Mouse (Mus musculus) cerebellum, adult 2 months (tissue): Measurements from ENCODE around the gene Rnf121. TPM values are rescaled to one million over a fixed set of nuclear protein-coding genes. Genes with fewer than 3 reads are reported as not detected.

Source experiments
- DNase-seq, 2 experiments: peaks; one replicate each; pipeline ENCODE4 v3.0.0; 2021
- H3K27ac ChIP-seq: fragments of 200-500 bp; 2 replicates; pipeline ENCODE4 v1.5.1; 2012; ENCODE audit warnings: low read length, control low read depth, inconsistent platforms; ENCODE audit not compliant: insufficient read depth
- H3K27me3 ChIP-seq: fragments of 200-500 bp; 2 replicates; pipeline ENCODE4 v1.6.1; 2012; ENCODE audit warnings: inconsistent platforms, mild to moderate bottlenecking, low read length, moderate library complexity; ENCODE audit not compliant: control insufficient read depth, insufficient read depth
- H3K4me1 ChIP-seq: fragments of 200-500 bp; 2 replicates; pipeline ENCODE4 v1.6.1; 2011; ENCODE audit warnings: low read length; ENCODE audit not compliant: control insufficient read depth, insufficient read depth
- H3K4me3 ChIP-seq: fragments of 200-500 bp; replicated peaks from 2 replicates; pipeline ENCODE3; 2011; ENCODE audit warnings: mild to moderate bottlenecking, low read depth, low read length, control low read depth; ENCODE audit not compliant: insufficient read depth
- CTCF ChIP-seq: fragments of 200-500 bp; IDR thresholded peaks from 2 replicates; pipeline ENCODE4 v1.5.1; 2011; ENCODE audit warnings: low read depth, mild to moderate bottlenecking, control low read depth, low read length, moderate library complexity, borderline replicate concordance; ENCODE audit not compliant: insufficient read depth
- POLR2A ChIP-seq: fragments of 200-500 bp; IDR thresholded peaks from 2 replicates; pipeline ENCODE4 v1.6.1; 2011; ENCODE audit warnings: low read length, control low read depth, borderline replicate concordance; ENCODE audit not compliant: insufficient read depth
- WGBS: fragments of 180-500 bp; shearing (Covaris S2); methylation state at CpG from one replicate; pipeline ENCODE4 v1.1.7; 2018; 5-methylcytosine and 5-hydroxymethylcytosine counted together
- polyA plus RNA-seq: library from polyadenylated mRNA; depleted of rRNA; stranded (reverse); fragments of >200 nt; gene quantifications from 2 replicates; pipeline ENCODE4 v1.2.3, GENCODE M21; 2012; rRNA removed

Rnf121 gene
- polyA plus RNA-seq, 1 experiment = 66.6 TPM

DNA sequence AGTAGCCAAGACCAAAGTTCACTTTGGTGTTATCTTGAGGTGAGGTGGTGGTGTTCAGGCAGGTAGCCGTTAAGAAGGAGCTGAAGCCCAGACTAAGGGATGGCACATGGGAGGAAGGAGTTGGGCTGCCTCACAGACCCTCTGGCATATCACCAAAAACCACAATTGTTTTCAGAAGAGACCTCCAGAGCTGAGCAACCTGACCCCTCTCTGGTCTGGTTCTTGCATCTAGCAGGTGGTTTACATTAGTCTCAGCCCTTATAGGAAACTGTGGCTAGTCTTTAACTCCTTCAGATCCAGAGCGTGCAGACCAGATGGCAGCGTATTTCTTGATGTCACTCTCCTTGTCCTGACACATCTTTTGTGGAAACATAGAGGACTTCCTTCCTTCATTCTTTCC is 91.5 kb downstream of the Rnf121 start:
- H3K27me3 ChIP-seq = no peaks in the 10 kb centered on the region
- peaks cover 9% of the 10 kb centered on the region; the same call in 1 of the 2 replicates for H3K4me1 ChIP-seq
- no peak overlapping the region for H3K27ac ChIP-seq
- TF ChIP-seq POLR2A (no peak), CTCF (no peak)
- DNase-seq = no peak
- no peak overlapping the region for H3K4me3 ChIP-seq
- WGBS = 62% methylated on average over 3 of the region's 3 CpGs

GRCm38 (mm10) chr7:101971721-101972120 is 93.5 kb downstream of the Rnf121 start:
- peaks cover 11% of the 10 kb centered on the region; the same call in 1 of the 2 replicates for H3K4me1 ChIP-seq
- no peak overlapping the region for H3K4me3 ChIP-seq
- WGBS = 34% methylated on average over 2 of the region's 2 CpGs

GRCm38 (mm10) chr7:101970821-101971461 is 94.3 kb downstream of the Rnf121 start:
- TF ChIP-seq POLR2A = peak; percentile 31; the same call in 1 of the 2 replicates
- TF ChIP-seq CTCF = no peak
- WGBS = under 1% methylated on average over 19 of the region's 19 CpGs
- H3K27ac ChIP-seq = peak overlapping the region; percentile 71
- H3K4me1 ChIP-seq = peaks cover 11% of the 10 kb centered on the region; the same call in 1 of the 2 replicates
- H3K4me3 ChIP-seq = peak overlapping the region; percentile 71
- no peaks in the 10 kb centered on the region for H3K27me3 ChIP-seq
- peak; percentile 86 to 87 for DNase-seq

More at GRCm38 (mm10) chr7:101971721-101972120, 93.5 kb downstream of the Rnf121 start:
- H3K27me3 ChIP-seq = no peaks in the 10 kb centered on the region
- TF ChIP-seq CTCF (no peak), POLR2A (no peak)
- peak overlapping the region; percentile 71; the same call in 1 of the 2 replicates for H3K27ac ChIP-seq
- DNase-seq = no peak

DNA sequence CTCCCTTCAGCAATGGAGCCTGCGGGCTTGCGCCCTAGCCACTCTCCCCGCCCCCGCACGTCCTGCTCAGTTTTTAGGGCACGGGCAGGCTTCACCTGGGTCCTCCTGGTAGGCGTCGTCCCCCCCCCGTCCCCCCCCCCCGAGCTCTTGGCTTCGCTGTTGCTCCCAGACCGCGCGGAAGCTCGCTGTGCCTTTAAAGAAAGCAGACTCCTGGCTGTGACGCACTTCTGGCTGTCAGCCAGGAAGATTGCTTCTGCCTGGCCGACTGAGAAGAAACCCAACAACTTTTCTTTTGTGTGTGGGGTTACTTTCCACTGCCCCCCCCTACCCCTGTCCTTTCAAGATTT is 94.9 kb downstream of the Rnf121 start:
- WGBS = 2% methylated on average over 17 of the region's 17 CpGs
- TF ChIP-seq POLR2A = no peak
- no peak for TF ChIP-seq CTCF
- H3K4me1 ChIP-seq = peaks cover 11% of the 10 kb centered on the region
- no peaks in the 10 kb centered on the region for H3K27me3 ChIP-seq
- peak overlapping the region; percentile 96 for H3K27ac ChIP-seq
- H3K4me3 ChIP-seq = peak overlapping the region; percentile 71
- DNase-seq = peak in 1 of 2 experiments; percentile 89

- peak overlapping the region; percentile 96 for H3K27ac ChIP-seq
- H3K4me3 ChIP-seq = peak overlapping the region; percentile 71
- peak; percentile 90 to 91 for DNase-seq
- under 1% methylated on average over 52 of the region's 53 CpGs for WGBS
- TF ChIP-seq POLR2A = 0 out of 2 replicates have a peak, but pooled peaks have one; percentile 40
- no peak for TF ChIP-seq CTCF
- no peaks in the 10 kb centered on the region for H3K27me3 ChIP-seq
- H3K4me1 ChIP-seq = peaks cover 11% of the 10 kb centered on the region
Observed at GRCm38 (mm10) chr7:101969694-101970428, 95.4 kb downstream of the Rnf121 start.

Other genes with a start within 250 kb of the Rnf121 start
- 0.52 and 0.71 TPM in 2 replicates for gene Phox2a, start 247.2 kb downstream of the Rnf121 start, polyA plus RNA-seq
- 35.4 and 43.9 TPM in 2 replicates for gene Inppl1, start 227.2 kb downstream of the Rnf121 start, polyA plus RNA-seq
- gene Folr2, start 208.3 kb downstream of the Rnf121 start, polyA plus RNA-seq = 0.44 and 0.89 TPM in 2 replicates
- gene Anapc15, start 201.8 kb downstream of the Rnf121 start, polyA plus RNA-seq = 44.7 and 47.3 TPM in 2 replicates
- gene Folr1, start 194.7 kb downstream of the Rnf121 start, polyA plus RNA-seq = 8.0 and 18.5 TPM in 2 replicates
- 197 and 210 TPM in 2 replicates for gene Lamtor1, start 159.6 kb downstream of the Rnf121 start, polyA plus RNA-seq
- 0.13 and 0.21 TPM in 2 replicates for gene Tomt, start 159.1 kb downstream of the Rnf121 start, polyA plus RNA-seq
- gene Lrrc51, start 131.6 kb downstream of the Rnf121 start, polyA plus RNA-seq = 10.2 and 12.4 TPM in 2 replicates
- 89.0 and 97.5 TPM in 2 replicates for gene Numa1, start 131.4 kb downstream of the Rnf121 start, polyA plus RNA-seq
- 13.7 and 14.6 TPM in 2 replicates for gene Il18bp, start 46.8 kb downstream of the Rnf121 start, polyA plus RNA-seq
- gene Xndc1, start within 50 bp of the Rnf121 start, polyA plus RNA-seq = 48.8 and 48.9 TPM in 2 replicates
- gene Xntrpc, start 244 bp upstream of the Rnf121 start, polyA plus RNA-seq = 3.8 and 4.7 TPM in 2 replicates
- 0.39 and 1.6 TPM in 2 replicates for gene Trpc2, start 17.6 kb upstream of the Rnf121 start, polyA plus RNA-seq
- not detected in 2 replicates for gene Art1, start 36.3 kb upstream of the Rnf121 start, polyA plus RNA-seq
- gene Art5, start 44.0 kb upstream of the Rnf121 start, polyA plus RNA-seq = not detected in 2 replicates
- 0.05 and 0.08 TPM in 2 replicates for gene Chrna10, start 51.4 kb upstream of the Rnf121 start, polyA plus RNA-seq
- 19.0 and 20.2 TPM in 2 replicates for gene Nup98, start 144.7 kb upstream of the Rnf121 start, polyA plus RNA-seq
- gene Pgap2, start 144.7 kb upstream of the Rnf121 start, polyA plus RNA-seq = 32.9 and 35.2 TPM in 2 replicates
- gene Rhog, start 190.6 kb upstream of the Rnf121 start, polyA plus RNA-seq = 71.1 and 87.6 TPM in 2 replicates
- 84.9 and 87.5 TPM in 2 replicates for gene Stim1, start 202.3 kb upstream of the Rnf121 start, polyA plus RNA-seq